Mouse (Mus musculus) heart, adult 2 months (tissue): ENCODE results near the gene Dmkn. TPM values are rescaled to one million over a fixed set of nuclear protein-coding genes. Genes with fewer than 3 reads are reported as not detected.

ENCODE experiments used
- DNase-seq, 2 experiments: peaks; one replicate each; pipeline ENCODE4 v3.0.0; 2021
- H3K27ac ChIP-seq: fragments of 200-600 bp; 2 replicates; pipeline ENCODE4 v1.8.1; 2022
- H3K27me3 ChIP-seq: fragments of 200-500 bp; 2 replicates; pipeline ENCODE4 v1.6.1; 2012; ENCODE audit warnings: mild to moderate bottlenecking, low read length, inconsistent platforms, mixed read lengths; ENCODE audit not compliant: control insufficient read depth, insufficient read depth
- H3K36me3 ChIP-seq: fragments of 200-500 bp; 2 replicates; pipeline ENCODE4 v1.6.1; 2012; ENCODE audit warnings: low read length, inconsistent platforms; ENCODE audit not compliant: control insufficient read depth, insufficient read depth
- H3K4me1 ChIP-seq: fragments of 200-500 bp; 2 replicates; pipeline ENCODE4 v1.6.1; 2011; ENCODE audit warnings: low read length; ENCODE audit not compliant: control insufficient read depth, insufficient read depth
- H3K4me3 ChIP-seq: fragments of 200-600 bp; 2 replicates; pipeline ENCODE4 v1.8.1; 2022
- H3K79me2 ChIP-seq: fragments of 200-500 bp; replicated peaks from 2 replicates; pipeline ENCODE4 v1.6.1; 2012; ENCODE audit warnings: mild to moderate bottlenecking, inconsistent platforms, low read length, moderate library complexity, mixed read lengths; ENCODE audit not compliant: control insufficient read depth, insufficient read depth
- H3K9ac ChIP-seq: fragments of 200-500 bp; 2 replicates; pipeline ENCODE4 v1.6.1; 2012; ENCODE audit warnings: low read depth, mild to moderate bottlenecking, control low read depth, inconsistent platforms, low read length, mixed read lengths
- CTCF ChIP-seq: fragments of 200-600 bp; IDR thresholded peaks from 2 replicates; pipeline ENCODE4 v1.8.1; 2022; ENCODE audit warnings: antibody characterized with exemption, mild to moderate bottlenecking, moderate library complexity
- EP300 ChIP-seq: fragments of 200-500 bp; IDR thresholded peaks from 2 replicates; pipeline ENCODE4 v1.6.1; 2011; ENCODE audit warnings: low read depth, low read length, control low read depth; ENCODE audit not compliant: insufficient read depth
- POLR2A ChIP-seq: fragments of 200-500 bp; IDR thresholded peaks from 2 replicates; pipeline ENCODE4 v1.6.1; 2011; ENCODE audit warnings: mild to moderate bottlenecking, low read depth, low read length, control low read depth; ENCODE audit not compliant: insufficient read depth
- WGBS: fragments of 180-500 bp; shearing (Covaris S2); methylation state at CpG from one replicate; pipeline ENCODE4 v1.1.7; 2018; 5-methylcytosine and 5-hydroxymethylcytosine counted together
- intact Hi-C: fragments of 180-260 bp; cut with DNase I; formaldehyde crosslinking; loops from one replicate; pipeline ENCODE4 v1.15.1; 2025
- polyA plus RNA-seq: library from polyadenylated mRNA; depleted of rRNA; stranded (reverse); fragments of >200 nt; gene quantifications from 2 replicates; pipeline ENCODE4 v1.2.3, GENCODE M21; 2012
- total RNA-seq, 2 experiments: library from RNA; stranded (reverse); gene quantifications; 2 replicates each; pipeline ENCODE4 v1.2.3; 2021

The Dmkn gene
- total and polyA plus RNA-seq, 3 experiments, result 0.84 to 7.2 (median 1.6) TPM

GRCm38 (mm10) chr7:30803256-30803655 lies 39.7 kb downstream of the Dmkn start:
- WGBS, result 94% methylated on average over 3 of the region's 3 CpGs
- no peaks in the 10 kb centered on the region for H3K79me2 ChIP-seq
- no peaks in the 10 kb centered on the region; the same call in 1 of the 2 replicates for H3K27me3 ChIP-seq
- no peaks in the 10 kb centered on the region for H3K36me3 ChIP-seq
- TF ChIP-seq EP300 (no peak), POLR2A (no peak)
- intact Hi-C loops, result no loop called here
- no peak overlapping the region for H3K27ac ChIP-seq
- no peak overlapping the region for H3K4me3 ChIP-seq
- DNase-seq, result no peak
- no peak overlapping the region for H3K9ac ChIP-seq
- no peaks in the 10 kb centered on the region for H3K4me1 ChIP-seq

- 66% methylated on average over 9 of the region's 9 CpGs for WGBS
- no peaks in the 10 kb centered on the region for H3K4me1 ChIP-seq
These were observed 40.6 kb downstream of the Dmkn start for GRCm38 (mm10) chr7:30804026-30804715.

DNA sequence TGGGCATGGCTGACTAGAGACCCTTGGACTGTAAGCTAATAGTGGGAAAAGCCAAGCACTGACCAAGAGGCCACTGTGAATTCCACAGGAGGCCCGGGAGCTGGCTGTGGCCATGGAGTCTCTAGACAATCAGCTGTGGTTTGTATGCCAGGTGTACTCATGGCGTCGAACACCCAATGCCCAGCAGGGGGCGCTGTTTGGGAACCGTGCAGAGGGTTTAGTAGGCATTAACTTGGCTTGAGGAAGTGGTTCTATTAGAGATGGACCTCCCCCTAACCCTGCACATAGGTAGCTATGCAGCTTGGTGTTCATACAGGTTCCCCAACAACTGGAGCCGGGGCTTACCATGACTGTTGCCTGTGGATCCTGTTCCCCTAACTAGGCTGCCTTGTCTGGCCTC lies 42.4 kb downstream of the Dmkn start:
- Histone ChIP-seq H3K27ac (no peak overlapping the region), H3K79me2 (no peaks in the 10 kb centered on the region), H3K4me1 (no peaks in the 10 kb centered on the region), H3K4me3 (no peak overlapping the region), H3K36me3 (no peaks in the 10 kb centered on the region), H3K27me3 (no peaks in the 10 kb centered on the region), H3K9ac (no peak overlapping the region)
- intact Hi-C loops, result no loop called here
- peak; percentile 48 for TF ChIP-seq CTCF
- TF ChIP-seq EP300, result no peak
- WGBS, result 45% methylated on average over 6 of the region's 6 CpGs
- peak in 1 of 2 experiments; percentile 23 for DNase-seq

More at GRCm38 (mm10) chr7:30804026-30804715, 40.6 kb downstream of the Dmkn start:
- Histone ChIP-seq H3K36me3 (no peaks in the 10 kb centered on the region), H3K27ac (no peak overlapping the region), H3K79me2 (no peaks in the 10 kb centered on the region), H3K9ac (no peak overlapping the region), H3K27me3 (no peaks in the 10 kb centered on the region; the same call in 1 of the 2 replicates), H3K4me3 (no peak overlapping the region)
- intact Hi-C loops, result no loop called here
- TF ChIP-seq POLR2A (no peak), EP300 (no peak), CTCF (no peak)
- no peak for DNase-seq

DNA sequence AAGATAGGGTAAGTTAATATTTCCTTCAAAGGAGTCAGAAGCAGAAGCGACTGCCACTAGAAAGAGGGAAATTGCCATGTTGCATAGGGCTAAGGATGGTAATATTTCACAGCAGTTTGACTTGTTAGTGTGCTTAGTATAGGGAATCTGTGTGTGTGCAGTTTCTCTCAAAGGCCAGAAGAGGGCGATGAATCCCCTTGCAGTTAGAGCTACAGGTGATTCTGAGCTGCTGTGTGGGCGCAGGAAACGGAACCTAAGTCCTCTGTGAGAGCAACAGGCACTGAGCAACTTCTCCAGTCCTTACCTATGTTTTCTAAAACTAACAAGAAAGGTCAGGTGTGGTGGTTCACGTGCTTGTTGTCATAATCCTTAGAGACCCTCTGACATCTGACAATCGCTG lies 46.8 kb downstream of the Dmkn start:
- 50% methylated on average over 6 of the region's 6 CpGs for WGBS

GRCm38 (mm10) chr7:30811757-30812290 lies 48.3 kb downstream of the Dmkn start:
- no peak for DNase-seq
- no peak overlapping the region for H3K9ac ChIP-seq
- H3K36me3 ChIP-seq, result no peaks in the 10 kb centered on the region
- TF ChIP-seq POLR2A (no peak), CTCF (no peak), EP300 (no peak)
- 35% methylated on average over 9 of the region's 9 CpGs for WGBS
- intact Hi-C loops, result no loop called here
- no peaks in the 10 kb centered on the region for H3K79me2 ChIP-seq
- H3K4me1 ChIP-seq, result no peaks in the 10 kb centered on the region
- H3K27me3 ChIP-seq, result no peaks in the 10 kb centered on the region
- no peak overlapping the region for H3K27ac ChIP-seq
- H3K4me3 ChIP-seq, result no peak overlapping the region

More for the DNA sequence above, 46.8 kb downstream of the Dmkn start:
- TF ChIP-seq CTCF (peak; percentile 28), EP300 (no peak), POLR2A (no peak)
- no peak for DNase-seq
- H3K27ac ChIP-seq, result no peak overlapping the region
- H3K9ac ChIP-seq, result no peak overlapping the region
- H3K79me2 ChIP-seq, result no peaks in the 10 kb centered on the region
- no peak overlapping the region for H3K4me3 ChIP-seq
- no peaks in the 10 kb centered on the region for H3K4me1 ChIP-seq
- H3K27me3 ChIP-seq, result no peaks in the 10 kb centered on the region
- no peaks in the 10 kb centered on the region for H3K36me3 ChIP-seq
- intact Hi-C loops, result no loop called here

DNA sequence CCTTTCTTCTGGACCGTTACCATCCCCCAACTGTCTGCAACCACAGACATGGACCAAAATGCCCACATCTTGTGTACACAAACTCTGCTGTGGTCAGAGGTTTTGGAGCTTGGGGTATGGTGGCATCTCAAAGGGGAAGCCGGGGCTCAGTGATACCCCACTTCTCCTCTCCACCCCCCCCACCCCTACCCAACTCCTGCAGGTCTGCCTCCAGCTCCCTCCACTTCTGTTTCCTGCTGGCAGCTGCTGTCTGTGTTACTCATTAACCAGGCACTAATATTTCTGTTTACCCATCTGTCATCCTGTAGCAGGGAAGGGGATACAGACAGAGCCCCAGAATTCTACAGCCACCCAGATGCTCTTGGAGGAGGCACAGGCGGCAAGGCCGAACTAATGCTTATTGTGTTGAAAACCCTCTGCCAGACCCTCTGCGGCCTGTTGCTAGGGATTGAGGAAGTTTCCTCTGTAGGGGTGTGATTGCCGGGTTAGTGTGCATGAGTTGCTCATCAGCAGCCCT lies 48.8 kb downstream of the Dmkn start:
- no peaks in the 10 kb centered on the region for H3K79me2 ChIP-seq
- no peaks in the 10 kb centered on the region for H3K4me1 ChIP-seq
- no peak overlapping the region for H3K4me3 ChIP-seq
- H3K36me3 ChIP-seq, result no peaks in the 10 kb centered on the region
- DNase-seq, result no peak
- intact Hi-C loops, result no loop called here
- TF ChIP-seq CTCF, result no peak
- TF ChIP-seq POLR2A, result no peak
- no peak for TF ChIP-seq EP300
- no peak overlapping the region for H3K27ac ChIP-seq
- no peak overlapping the region for H3K9ac ChIP-seq
- 67% methylated on average over 6 of the region's 6 CpGs for WGBS
- H3K27me3 ChIP-seq, result no peaks in the 10 kb centered on the region
